Mouse (Mus musculus) cerebellum, postnatal 14 days (tissue): ENCODE results near the gene Dynlt1c.
"Not testable (repeated sequence)": the region's sequence is repeated elsewhere in the genome, so short reads cannot be mapped to it uniquely, and the experiment has no call there.

Experiments used
- DNase-seq, 2 experiments: peaks; one replicate each; pipeline ENCODE4 v3.0.0; 2021; ENCODE audit warnings: mixed read lengths in 2 of 2

Dynlt1c gene

GRCm38 (mm10) chr17:6620035-6620434 is 18.6 kb downstream of the Dynlt1c start:
- DNase-seq: not testable (repeated sequence)

DNA sequence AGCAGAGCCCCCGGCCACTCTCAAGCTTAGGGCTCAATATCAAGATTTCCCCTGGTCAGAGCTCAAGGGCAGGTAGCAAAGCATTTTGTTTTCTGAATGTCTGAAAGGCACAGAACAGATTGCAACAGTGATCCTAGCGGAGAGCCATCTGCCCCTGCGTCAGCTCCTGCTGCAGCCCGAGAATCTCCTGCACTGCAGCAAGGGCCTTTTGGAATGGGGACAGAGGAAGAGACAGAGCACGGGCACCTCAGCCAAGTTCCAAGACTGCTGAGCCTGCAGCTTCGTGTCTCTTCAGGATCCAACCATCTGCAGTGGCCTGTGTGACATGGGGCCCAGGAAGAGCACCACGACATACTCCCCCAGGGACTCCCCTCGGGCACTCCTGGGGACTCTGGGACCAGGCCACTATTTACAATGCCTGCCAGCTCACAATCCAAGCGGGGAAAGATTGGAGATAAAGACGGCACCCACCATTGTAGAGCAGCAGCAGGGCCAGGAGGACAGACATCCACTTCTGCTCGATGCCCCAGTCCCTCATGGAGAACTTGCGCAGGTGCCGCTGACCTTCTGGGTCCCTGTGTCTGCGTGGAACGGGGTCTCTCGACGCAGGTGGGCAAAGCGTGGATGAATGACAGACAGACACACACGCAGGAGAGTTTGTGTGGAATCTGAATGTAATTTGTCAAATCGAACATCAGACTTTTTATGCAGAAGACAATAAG is 19.4 kb downstream of the Dynlt1c start:
- DNase-seq: peak; percentile 40 to 59

- DNase-seq: peak in 1 of 2 experiments; percentile 19
Observed at GRCm38 (mm10) chr17:6621976-6622375, 20.5 kb downstream of the Dynlt1c start.

GRCm38 (mm10) chr17:6624926-6625558 is 23.6 kb downstream of the Dynlt1c start:
- DNase-seq: not testable (repeated sequence)

- not testable (repeated sequence) for DNase-seq
Observed at GRCm38 (mm10) chr17:6630398-6630797, 28.9 kb downstream of the Dynlt1c start.

DNA sequence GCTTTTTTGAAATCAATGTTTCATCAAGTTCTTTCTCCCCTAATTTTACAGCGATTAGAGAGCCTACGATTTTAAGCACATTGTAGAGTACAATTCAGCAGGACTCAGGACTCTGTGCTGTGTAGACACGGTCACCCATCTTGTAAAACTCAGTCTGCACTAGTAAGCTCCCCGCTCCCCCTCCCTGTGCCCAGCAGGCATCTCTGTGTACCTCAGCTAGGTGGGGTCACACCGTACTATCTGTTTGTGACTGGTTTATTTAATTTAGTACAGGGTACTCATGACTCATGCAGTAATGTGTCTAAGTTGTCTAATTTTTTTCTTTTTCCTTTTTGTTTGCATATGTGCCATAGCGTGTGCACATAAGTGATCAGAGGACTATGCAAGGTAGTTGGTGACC is 31.4 kb downstream of the Dynlt1c start:
- not testable (repeated sequence) for DNase-seq

- peak; percentile 46 to 60 for DNase-seq
Observed at GRCm38 (mm10) chr17:6635781-6636180, 34.3 kb downstream of the Dynlt1c start.

- DNase-seq: peak; percentile 30 to 59
Observed at GRCm38 (mm10) chr17:6636861-6637260, 35.4 kb downstream of the Dynlt1c start.

GRCm38 (mm10) chr17:6637434-6637833 is 36.0 kb downstream of the Dynlt1c start:
- DNase-seq: not testable (repeated sequence)

DNA sequence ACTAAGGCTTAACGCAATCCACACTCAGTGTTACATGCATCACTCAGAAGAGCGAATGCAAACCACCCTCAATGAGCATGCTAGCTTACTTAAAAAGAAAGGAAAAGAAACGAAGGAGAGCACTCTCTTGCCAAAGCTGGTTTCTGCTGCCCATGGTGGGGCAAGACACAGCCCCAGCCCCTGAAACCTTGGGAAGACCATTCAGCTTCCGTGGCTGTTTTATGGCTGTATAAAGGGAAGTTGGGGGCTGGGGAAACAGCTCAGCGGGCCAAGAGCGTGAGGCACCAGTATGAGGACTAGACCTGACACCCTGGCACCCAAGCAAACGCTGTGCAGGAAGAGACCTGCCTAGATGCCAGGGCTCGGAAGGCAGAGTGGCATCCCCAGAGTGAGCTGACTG is 37.0 kb downstream of the Dynlt1c start:
- DNase-seq: not testable (repeated sequence)

GRCm38 (mm10) chr17:6639486-6639885 is 38.0 kb downstream of the Dynlt1c start:
- DNase-seq: not testable (repeated sequence)

- not testable (repeated sequence) for DNase-seq
Observed at GRCm38 (mm10) chr17:6640044-6640637, 38.7 kb downstream of the Dynlt1c start.

- DNase-seq: not testable (repeated sequence)
Observed at GRCm38 (mm10) chr17:6640771-6641429, 39.4 kb downstream of the Dynlt1c start.

DNA sequence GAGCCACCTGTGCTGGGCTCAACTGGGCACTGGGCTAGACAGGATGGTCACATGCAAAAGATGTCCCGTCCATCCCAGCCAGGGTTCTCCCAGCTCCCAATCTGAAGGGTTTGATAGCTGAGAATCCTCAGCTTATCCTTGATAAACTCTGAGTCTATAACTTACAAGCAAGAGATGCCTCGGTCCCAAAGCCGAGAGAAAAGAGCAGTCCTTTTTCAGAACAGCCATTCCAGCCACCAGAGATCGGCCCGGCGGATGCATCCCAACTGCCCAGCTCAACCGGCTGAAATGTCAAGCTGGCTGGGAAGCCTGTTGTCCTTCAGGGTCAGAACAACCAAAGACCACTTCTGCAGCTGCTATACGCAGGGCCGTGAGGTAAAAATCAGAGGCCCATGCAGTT is 42.7 kb downstream of the Dynlt1c start:
- DNase-seq: not testable (repeated sequence)

GRCm38 (mm10) chr17:6644673-6645072 is 43.2 kb downstream of the Dynlt1c start:
- not testable (repeated sequence) for DNase-seq

- DNase-seq: not testable (repeated sequence)
Observed at GRCm38 (mm10) chr17:6645668-6646067, 44.2 kb downstream of the Dynlt1c start.

- not testable (repeated sequence) for DNase-seq
Observed at GRCm38 (mm10) chr17:6646841-6647240, 45.4 kb downstream of the Dynlt1c start.

DNA sequence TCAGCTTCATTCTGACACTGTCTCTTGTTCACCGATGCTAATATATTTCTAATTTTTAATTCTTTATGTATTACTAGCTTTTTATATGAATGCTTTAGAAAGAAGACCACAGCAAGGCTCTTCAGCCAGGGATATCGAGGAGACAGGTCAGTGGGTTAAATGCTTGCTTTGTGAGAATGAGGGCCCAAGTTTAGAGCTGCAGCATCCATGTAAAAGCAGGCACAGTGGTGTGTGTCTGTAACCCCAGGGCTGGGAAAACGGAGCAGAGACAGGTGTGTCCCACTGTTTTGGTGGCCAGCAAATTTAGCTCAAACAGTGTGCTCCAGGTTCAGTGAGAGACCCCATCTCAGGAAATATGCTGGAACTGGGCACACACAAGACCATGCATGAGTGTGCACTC is 46.0 kb downstream of the Dynlt1c start:
- DNase-seq: not testable (repeated sequence)

- DNase-seq: not testable (repeated sequence)
Observed at GRCm38 (mm10) chr17:6650904-6651565, 49.6 kb downstream of the Dynlt1c start.

DNA sequence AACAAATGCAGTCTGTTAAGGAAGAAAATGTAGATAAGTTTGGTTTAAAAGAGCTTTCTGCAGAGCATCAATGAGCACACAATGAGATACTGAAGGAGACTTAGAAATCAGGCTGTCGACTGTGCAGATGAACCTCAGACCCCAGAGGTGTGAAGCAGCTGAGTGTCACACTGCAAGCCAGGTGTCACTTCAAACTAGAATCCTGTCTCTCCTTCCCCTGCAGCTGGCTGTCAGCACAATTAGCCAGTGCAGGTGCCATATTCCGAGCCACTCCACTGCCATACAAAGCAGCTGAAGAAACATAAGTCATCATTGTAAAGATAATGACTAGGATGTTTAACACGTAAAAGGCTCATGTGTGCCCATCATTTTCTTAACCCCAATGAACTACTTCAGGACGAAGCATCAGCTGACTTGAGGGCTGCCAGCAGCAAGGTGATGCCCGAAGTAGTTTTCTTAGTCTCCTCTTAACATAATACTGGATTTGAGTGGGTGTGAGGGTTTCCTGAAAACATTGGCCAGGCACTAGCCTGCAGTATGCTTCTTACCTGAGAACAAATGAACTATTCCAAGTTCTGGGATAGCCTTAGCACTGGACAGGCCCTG is 52.0 kb downstream of the Dynlt1c start:
- DNase-seq: not testable (repeated sequence)

DNA sequence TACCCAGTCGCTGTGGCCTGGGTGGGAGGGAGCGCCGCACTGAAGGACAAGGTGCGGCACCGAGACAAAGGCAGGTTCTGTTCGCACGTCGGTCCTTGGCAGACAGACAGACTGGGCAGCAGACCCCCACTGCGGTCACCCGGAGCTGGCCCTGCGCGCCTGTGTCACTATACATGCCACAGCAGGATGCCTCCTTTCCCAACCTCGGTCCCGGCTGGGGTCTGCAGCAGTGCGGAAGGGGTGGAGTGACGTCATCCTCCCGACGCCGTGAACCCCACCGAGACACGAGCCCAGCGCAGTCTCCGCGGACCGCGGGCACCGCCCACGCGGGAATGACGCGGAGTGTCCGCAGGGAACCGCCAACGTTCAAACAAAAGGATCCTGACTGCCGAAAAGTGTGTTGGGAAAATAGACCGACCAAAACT is 53.6 kb downstream of the Dynlt1c start:
- peak; percentile 82 to 86 for DNase-seq
